Mouse (Mus musculus) retina, embryonic 14.5 days (tissue): Measurements from ENCODE around the gene Gm527.
A peak's percentile ranks its signal among the peaks of the same experiment; 100 is the strongest.

Experiments used
- DNase-seq: peaks from one replicate; pipeline ENCODE4 v3.0.0-alpha.2; 2015; ENCODE audit warnings: low spot score

Gene Gm527

DNA sequence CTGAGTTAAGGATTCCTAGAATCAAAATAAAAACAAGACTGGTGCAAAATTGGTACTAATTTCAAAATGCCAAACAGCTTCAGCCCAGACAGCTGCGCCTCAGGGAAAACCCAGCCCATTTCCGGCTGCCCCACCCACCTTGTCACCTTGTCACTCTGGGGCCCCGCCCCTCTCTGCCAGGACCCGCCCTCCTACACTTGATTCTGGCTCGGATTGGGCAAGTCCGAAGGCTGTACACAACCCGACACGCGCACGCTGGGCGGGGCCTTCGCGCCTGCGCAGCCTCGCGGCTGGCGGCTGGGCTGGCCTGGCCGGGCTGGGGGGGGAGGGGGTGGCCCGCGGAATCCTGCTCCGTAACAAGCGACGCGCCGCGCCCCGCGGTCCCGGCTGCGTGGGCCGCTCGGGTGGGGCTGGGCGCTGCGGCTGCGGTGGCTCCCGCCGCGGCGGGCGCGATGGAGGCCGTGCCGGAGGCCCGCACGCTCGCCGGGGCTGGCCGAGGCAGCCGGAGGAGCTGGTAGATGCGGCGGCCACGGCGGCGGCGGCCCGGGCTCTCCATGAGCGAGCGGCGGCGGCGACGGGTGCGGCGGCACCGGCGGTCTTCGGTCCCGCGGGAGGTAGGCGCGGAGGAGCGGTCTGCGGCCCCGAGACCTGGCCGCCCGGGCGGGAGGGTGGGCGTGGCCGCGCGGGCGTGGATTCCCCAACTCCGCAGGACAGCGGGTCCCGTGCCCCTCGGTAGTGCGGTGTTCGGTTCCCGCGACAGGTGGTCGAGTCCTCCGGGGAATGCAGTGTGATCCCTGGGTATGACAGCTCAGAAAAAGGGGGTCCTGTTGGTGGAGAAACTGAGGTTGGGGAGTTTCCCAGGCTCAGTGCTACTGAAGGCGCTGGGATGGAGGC is at the start of gene Gm527:
Gene Gm527, plus strand, starts transcription at position 329 of the 894 bp plus-strand sequence.
- DNase-seq = peak; percentile 95

DNA sequence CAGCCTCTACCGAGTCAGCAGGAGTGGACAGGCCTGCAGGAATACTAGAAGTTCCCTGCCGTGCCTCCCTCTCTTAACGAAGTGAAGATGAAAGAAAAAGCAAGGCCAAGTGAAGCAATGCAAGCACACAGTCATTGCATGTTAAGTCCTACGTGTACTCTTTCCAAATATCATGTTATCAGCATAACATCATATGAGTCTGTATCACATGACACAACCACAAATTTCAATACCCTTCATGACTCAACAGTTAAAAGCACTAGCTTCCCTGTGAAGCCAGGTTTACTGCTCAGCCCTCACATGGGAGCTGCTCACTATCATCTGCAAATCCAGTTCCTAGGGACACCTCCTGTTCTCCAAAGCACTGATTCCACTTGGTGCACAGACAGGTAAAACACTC is 46.6 kb upstream of the Gm527 start:
- no peak for DNase-seq

DNA sequence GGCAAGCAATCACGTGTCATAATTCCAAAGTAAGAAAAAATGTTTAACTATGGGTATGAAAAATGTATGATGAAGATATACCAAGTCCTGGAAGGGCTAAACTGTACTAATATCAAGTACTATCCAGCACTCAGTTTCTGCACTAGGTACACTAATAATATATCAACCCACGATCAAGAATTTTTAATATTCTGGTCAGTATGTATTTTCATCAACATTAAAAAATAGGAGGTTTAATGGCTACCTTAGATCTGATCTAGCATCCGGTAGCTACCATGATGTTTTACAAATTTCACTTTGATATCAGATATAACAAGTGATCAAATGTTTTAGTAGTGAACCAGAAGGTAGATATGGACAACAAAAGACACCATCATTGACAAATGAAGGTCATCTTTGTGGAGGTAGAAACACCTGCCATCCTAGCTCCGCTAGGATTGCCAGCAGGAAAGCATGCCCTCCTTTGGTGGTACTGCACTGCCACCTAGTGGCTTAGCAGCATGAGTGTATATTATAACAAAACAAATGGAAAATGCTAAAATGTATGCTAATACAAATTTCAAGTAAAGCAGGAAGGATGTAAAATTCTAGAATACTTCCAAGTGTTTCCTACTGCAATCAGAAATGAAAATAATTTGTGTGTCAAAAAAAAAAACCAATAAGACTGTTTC is 20.5 kb upstream of the Gm527 start:
- peak; percentile 82 for DNase-seq

DNA sequence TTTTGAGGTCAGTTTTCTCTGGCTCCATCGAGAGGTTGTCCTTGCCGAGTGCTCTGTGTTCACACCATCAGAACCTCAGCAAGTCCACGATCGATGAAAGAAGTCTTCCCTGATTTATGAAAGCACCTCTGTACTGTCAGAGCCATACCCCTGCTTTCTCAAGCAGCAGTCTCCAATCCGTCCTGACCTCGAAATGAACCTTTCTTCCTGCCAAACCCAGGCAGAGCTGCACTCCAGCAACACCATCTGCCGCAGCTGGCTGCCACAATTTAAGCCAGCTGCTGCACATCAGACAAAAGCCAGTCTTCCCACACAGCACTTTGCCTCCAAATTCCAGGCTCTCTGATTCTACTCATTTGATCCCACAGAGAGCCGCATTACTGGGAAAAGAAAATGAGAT is 15.2 kb upstream of the Gm527 start:
- peak; percentile 59 for DNase-seq

DNA sequence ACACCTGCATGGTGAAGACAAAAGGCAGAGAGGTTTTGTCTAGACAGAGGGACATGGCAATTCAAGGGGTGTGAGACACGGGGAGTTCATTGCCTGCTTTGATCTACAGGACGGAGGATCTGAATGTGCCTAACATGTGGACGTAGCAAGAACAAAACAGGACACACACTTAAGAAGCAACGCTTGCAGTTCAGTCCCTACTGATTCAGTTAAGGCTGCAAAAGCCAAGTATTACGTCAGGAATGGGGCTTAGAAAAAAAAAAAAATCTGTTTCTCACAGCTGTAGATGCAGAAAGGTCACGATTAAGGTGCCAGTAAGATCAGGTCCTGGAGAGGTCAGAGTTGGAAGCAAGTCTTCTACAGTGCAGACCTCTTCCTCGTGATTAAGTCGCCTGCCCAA is 14.5 kb upstream of the Gm527 start:
- DNase-seq = no peak

DNA sequence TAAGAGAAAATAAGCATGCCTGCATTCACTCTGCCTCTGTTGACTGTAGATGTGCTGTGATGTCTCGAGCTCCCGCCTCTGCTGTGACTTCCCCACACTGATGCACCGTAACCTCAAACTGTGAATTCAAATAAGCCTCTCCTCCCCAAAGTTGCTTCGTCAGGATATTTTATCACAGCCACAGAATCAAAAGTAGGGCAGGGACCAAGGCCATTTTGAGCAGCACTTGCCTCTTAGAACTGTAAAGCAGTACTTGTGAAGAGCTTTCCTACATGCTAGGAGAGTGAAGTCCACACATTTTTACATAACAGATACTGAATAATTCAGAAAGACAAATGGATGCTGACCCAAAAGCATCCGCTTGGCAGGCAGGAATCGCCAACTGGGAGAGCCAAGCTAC is 4.7 kb upstream of the Gm527 start:
- DNase-seq = no peak

DNA sequence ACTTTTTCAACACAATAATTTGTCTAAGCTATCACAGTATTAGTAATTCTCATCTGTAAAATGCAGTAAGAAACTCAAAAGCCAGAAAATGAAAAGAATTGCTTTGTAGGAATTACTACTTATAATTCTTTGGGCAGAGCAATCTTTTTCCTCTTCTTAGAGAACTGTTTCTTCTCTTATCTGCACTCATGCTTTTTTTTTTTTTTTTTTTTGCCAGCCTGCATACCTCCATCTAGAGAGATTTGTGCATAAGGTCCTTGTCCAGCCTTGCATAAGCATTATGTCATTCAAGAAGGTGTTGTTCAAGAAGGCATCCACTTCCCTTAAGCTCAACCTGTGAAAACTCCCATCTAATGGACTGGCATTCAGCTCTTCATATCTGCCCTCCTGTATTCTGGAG is 971 bp upstream of the Gm527 start:
- DNase-seq = no peak

DNA sequence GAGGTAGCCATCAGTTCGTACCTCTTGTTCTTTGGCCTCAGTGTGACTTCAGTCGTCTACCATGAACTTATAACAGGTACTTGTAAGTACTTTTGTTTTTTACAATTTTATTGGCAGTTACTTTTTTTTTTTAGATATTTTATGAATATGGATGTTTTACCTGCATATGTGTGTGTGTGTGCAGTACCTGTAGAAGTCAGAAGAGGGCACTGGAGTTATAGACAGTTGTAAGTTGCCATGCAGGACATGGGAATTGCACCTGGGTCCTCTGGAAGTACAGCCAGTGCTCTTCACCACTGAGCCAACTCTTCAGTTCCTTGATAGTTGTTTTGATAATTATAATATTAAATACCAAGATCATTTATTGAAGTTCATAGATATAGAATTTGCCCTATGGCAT is 19.8 kb downstream of the Gm527 start:
- DNase-seq = peak; percentile 17

DNA sequence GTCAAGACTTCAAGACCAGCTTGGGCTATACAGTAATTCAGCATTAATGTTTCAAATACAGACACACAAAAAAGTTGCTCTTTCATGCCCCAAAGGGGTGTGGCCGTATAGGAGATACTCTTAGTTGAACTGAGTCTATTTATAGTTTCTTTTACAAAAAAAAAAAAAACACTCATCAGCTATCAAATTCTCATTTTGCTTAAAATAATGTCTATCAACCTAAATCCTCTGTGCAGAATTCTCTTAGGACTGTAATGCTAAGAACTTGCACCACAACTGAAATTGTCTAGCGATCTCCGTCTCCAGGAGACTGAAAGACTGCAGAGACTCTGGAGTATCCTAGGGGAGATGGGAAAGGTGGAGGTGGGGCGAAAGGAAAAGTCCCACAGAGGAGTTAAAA is 46.9 kb downstream of the Gm527 start:
- DNase-seq = no peak

DNA sequence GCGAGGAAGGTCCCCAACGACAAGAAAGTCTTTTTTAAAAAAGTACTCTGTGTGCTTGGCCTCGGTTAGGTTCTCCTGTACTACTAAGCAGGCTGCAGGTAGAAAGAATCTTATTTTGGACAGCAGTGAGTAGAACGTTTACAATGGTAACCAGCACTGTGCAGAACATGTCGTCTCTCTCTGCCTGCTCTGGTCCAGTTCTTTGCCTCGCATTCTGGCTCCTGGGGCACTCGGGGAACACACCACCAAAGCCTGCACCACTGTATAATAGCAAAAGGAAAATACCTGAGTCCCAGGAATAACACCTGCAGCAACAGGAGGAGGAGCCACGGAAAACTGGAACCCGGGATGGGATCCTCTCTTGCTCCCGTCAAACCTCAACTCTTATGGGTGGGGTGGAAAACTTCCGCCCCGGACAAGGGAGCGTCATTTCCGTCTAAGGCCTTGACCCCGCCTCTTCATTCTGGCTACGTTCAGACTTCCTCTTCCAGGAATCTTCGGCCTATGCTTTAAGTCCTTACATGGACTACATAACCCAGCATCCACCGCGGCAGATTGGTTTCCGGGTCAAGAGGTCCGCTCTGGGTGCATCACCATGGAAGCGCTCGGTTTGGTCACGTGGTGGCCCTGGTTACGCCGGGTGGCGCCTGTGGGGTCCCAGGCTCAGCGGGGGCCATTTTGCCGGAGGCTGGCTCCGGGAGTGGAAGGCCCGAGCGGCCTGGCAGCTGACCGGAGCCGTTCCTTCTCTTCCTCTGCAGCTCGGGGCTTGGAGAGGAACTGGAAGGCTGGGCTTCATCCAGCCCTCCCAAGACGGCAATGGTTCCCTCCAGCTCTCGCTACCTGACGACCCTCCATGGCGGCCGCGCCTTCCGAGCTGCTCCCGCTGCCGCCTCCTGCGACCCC is 47.7 kb downstream of the Gm527 start, which contains the start of the genes Klhl28 and Togaram1:
Gene Klhl28, minus strand, starts transcription at position 411 of the 903 bp plus-strand sequence.
Gene Togaram1, plus strand, starts transcription at position 681 of the 903 bp plus-strand sequence.
- peak; percentile 99 for DNase-seq

DNA sequence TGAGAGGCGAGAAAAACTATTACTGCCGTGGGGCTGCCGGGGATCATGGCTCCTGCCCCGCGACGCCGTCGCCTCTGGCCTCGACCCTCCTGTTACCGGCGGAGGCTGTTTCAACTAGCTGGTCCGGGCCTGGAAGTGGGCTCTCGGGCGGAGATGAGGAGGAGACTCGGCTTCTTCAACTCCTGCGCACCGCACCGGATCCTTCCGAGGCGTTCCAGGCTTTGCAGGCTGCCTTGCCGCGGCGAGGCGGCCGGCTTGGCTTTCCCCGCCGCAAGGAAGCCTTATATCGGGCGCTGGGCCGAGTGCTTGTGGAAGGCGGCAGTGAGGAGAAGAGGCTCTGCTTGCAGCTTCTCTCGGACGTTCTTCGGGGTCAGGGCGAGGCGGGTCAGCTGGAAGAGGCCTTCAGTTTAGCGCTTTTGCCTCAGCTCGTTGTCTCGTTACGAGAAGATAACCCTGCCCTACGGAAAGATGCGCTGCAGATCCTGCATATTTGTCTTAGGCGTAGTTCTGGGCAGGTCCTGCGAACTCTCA is 48.5 kb downstream of the Gm527 start:
- peak; percentile 57 for DNase-seq

DNA sequence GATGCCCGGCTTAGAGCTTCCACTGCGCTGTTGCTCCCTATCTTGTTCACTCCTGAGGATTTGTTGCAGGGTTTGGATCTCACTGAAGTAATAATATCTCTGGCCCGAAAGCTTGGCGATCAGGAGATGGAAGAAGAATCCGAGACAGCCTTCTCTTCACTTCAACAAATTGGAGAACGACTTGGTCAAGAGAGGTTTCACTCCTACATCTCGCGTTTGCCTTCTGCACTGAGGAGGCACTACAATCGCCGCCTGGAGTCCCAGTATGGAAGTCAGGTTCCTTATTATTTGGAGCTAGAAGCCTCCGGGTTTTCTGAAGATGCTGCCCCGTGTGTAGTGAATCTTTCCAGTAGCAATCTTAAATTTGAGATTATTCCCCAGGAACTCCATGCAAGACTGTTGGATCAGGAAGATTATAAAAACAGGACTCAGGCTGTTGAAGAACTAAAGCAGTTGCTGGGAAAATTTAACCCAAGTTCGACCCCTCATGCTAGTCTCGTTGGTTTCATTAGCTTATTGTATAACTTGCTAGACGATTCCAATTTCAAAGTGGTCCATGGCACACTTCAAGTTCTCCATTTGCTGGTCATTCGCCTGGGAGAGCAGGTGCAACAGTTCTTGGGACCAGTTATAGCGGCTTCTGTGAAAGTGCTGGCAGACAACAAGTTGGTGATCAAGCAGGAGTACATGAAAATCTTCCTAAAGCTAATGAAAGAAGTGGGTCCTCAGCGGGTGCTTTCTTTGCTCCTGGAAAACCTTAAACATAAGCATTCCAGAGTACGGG is 49.1 kb downstream of the Gm527 start:
- DNase-seq = peak; percentile 29

DNA sequence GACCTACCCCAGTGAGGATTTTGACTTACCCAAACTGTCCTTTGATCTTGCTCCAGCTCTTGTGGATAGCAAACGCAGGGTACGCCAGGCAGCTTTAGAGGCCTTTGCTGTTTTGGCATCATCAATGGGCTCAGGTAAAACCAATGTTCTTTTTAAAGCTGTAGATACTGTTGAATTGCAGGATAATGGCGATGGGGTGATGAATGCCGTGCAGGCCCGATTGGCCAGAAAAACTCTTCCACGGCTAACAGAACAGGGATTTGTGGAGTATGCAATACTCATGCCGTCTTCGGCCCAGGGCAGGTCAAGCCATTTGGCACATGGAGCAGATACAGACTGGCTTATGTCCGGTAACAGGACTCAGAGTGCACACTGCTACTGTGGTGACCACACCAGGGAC is 49.8 kb downstream of the Gm527 start:
- DNase-seq = peak; percentile 6

DNA sequence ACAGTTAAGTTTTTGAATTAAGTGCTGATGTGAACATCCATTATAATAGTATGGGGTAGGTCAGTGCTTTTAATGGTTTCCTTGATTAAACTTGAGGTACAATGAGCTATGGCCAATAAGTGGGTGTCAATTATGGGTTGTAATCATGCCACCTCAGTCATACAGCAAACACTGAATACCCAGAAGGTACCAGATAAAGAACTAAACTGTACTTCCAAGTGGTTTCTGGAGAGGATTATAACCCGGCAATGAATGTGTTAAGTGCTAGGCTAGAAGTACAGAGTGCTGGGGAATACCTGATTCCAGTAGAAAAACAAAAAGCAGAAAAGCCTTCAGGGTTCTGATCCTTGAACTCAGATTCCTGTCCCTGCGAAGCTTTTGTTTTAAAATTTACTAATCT is 50.4 kb downstream of the Gm527 start:
- DNase-seq = peak; percentile 10

DNA sequence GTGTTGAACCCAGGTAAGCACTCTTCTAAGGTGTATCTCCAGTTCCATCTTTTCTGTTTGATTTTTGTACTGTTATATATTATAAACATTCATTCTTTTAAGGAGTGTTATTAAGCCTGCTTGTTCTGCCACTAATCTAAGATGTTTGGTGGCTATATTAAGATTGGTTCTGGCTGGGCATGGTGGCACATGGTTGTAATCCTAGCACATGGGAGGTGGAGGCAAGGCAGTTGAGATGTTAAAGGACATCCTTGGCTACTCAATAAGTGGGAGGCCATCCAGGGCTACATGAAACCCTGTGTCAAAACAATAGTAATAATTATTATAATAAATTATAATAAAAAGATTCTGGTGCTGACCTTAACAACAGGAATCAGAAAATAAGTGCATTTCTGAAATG is 53.7 kb downstream of the Gm527 start:
- DNase-seq = no peak

DNA sequence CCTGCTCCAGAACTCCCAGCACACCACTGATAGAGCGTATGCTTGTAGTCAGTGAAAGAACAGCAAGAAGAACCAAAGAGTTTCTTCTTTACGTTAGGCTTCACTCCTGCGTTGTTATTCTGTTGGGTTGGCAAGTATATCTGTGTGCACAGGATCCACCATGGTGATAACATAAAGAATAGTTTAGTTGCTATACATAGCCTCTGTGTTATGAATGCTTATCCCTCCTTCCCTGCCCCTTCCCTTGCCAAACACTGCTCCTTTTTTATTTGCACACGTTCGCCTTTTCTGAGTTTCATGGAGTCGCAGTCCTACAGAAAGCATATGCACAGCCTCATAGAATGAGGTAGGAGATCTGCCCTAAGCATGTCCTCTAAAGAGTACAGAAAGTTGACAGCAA is 54.4 kb downstream of the Gm527 start:
- no peak for DNase-seq
